Mouse (Mus musculus) liver, embryonic 15.5 days (tissue): Measurements from ENCODE around the gene H2-T3. TPM values are rescaled to one million over a fixed set of nuclear protein-coding genes. Genes with fewer than 3 reads are reported as not detected.
"Not testable (repeated sequence)": the region's sequence is repeated elsewhere in the genome, so short reads cannot be mapped to it uniquely, and the experiment has no call there.

Experiments
- ATAC-seq: fragments of 200-750 bp; cut with Nextera tagmentation; 2 replicates; pipeline ENCODE4 v1.8.0; 2017; ENCODE audit warnings: moderate number of reproducible peaks, mild to moderate bottlenecking, moderate library complexity; ENCODE audit not compliant: insufficient read depth
- H3K27ac ChIP-seq: fragments of 300-500 bp; sonication (generic); replicated peaks from 2 replicates; pipeline ENCODE4 v1.5.1; 2015; ENCODE audit warnings: mild to moderate bottlenecking, inconsistent platforms
- H3K27me3 ChIP-seq: fragments of 300-500 bp; sonication (generic); 2 replicates; pipeline ENCODE4 v1.6.1; 2015; ENCODE audit warnings: mild to moderate bottlenecking, inconsistent platforms
- H3K36me3 ChIP-seq: fragments of 300-500 bp; sonication (generic); replicated peaks from 2 replicates; pipeline ENCODE4 v1.6.1; 2015; ENCODE audit warnings: moderate library complexity, mild to moderate bottlenecking, inconsistent platforms
- H3K4me1 ChIP-seq: fragments of 300-500 bp; sonication (generic); replicated peaks from 2 replicates; pipeline ENCODE4 v1.6.1; 2015; ENCODE audit warnings: inconsistent platforms
- H3K4me2 ChIP-seq: fragments of 300-500 bp; sonication (generic); 2 replicates; pipeline ENCODE4 v1.6.1; 2015; ENCODE audit warnings: moderate library complexity, mild to moderate bottlenecking, inconsistent platforms
- H3K4me3 ChIP-seq: fragments of 300-500 bp; sonication (generic); replicated peaks from 2 replicates; pipeline ENCODE4 v1.5.1; 2015; ENCODE audit warnings: mild to moderate bottlenecking, inconsistent platforms
- H3K9ac ChIP-seq: fragments of 300-500 bp; sonication (generic); 2 replicates; pipeline ENCODE4 v1.6.1; 2015; ENCODE audit warnings: moderate library complexity, mild to moderate bottlenecking, inconsistent platforms
- H3K9me3 ChIP-seq: fragments of 300-500 bp; sonication (generic); replicated peaks from 2 replicates; pipeline ENCODE4 v1.6.1; 2016; ENCODE audit warnings: inconsistent platforms
- WGBS: fragments of 180-500 bp; shearing (Covaris S2); methylation state at CpG from one replicate; pipeline ENCODE4 v1.1.7; 2015; ENCODE audit warnings: mixed read lengths; ENCODE audit not compliant: insufficient replicate concordance; 5-methylcytosine and 5-hydroxymethylcytosine counted together
- polyA plus RNA-seq: library from polyadenylated mRNA; unstranded; fragments of >200 nt; fragmentation: Nextera tagmentation; extraction: Ambion mirVana; gene quantifications from 2 replicates; pipeline ENCODE4 v1.2.1, GENCODE M21; 2015

Gene H2-T3
- polyA plus RNA-seq, 1 experiment from 2014 or later = not detected

GRCm38 (mm10) chr17:36154271-36155149 lies 35.6 kb downstream of the H2-T3 start:
- Histone ChIP-seq H3K4me1 (no peaks in the 10 kb centered on the region), H3K27ac (no peak overlapping the region), H3K9me3 (no peaks in the 10 kb centered on the region), H3K4me3 (no peak overlapping the region), H3K4me2 (no peak overlapping the region), H3K27me3 (peaks cover 74% of the 10 kb centered on the region), H3K36me3 (no peaks in the 10 kb centered on the region), H3K9ac (no peak overlapping the region)
- ATAC-seq = no peak
- 16% methylated on average over 3 of the region's 3 CpGs for WGBS

GRCm38 (mm10) chr17:36151200-36151599 lies 38.9 kb downstream of the H2-T3 start:
- not testable (repeated sequence) for H3K36me3 ChIP-seq, ATAC-seq, H3K4me1 ChIP-seq, H3K4me2 ChIP-seq, H3K4me3 ChIP-seq, H3K9me3 ChIP-seq, H3K27ac ChIP-seq, H3K9ac ChIP-seq
- H3K27me3 ChIP-seq = peaks cover 63% of the 10 kb centered on the region
- 45% methylated on average over 4 of the region's 4 CpGs for WGBS

GRCm38 (mm10) chr17:36148468-36148867 lies 41.6 kb downstream of the H2-T3 start:
- not testable (repeated sequence) for H3K9me3 ChIP-seq, H3K4me3 ChIP-seq, H3K36me3 ChIP-seq, H3K4me2 ChIP-seq, ATAC-seq, H3K9ac ChIP-seq, H3K27ac ChIP-seq, H3K4me1 ChIP-seq
- 63% methylated on average over 5 of the region's 5 CpGs for WGBS
- peaks cover 61% of the 10 kb centered on the region for H3K27me3 ChIP-seq

GRCm38 (mm10) chr17:36146937-36147336 lies 43.1 kb downstream of the H2-T3 start:
- H3K27me3 ChIP-seq = peaks cover 61% of the 10 kb centered on the region
- 44% methylated on average over 1 of the region's 1 CpGs for WGBS
- H3K9ac ChIP-seq, H3K9me3 ChIP-seq, H3K4me3 ChIP-seq, H3K4me2 ChIP-seq, H3K4me1 ChIP-seq, ATAC-seq, H3K27ac ChIP-seq, H3K36me3 ChIP-seq: not testable (repeated sequence)

- WGBS = 2% methylated on average over 13 of the region's 13 CpGs
- not testable (repeated sequence) for H3K27ac ChIP-seq, H3K4me1 ChIP-seq, ATAC-seq, H3K9ac ChIP-seq, H3K36me3 ChIP-seq, H3K9me3 ChIP-seq
- Histone ChIP-seq H3K4me2 (peak overlapping the region; percentile 61), H3K4me3 (peak overlapping the region; percentile 42), H3K27me3 (peaks cover 64% of the 10 kb centered on the region)
Measured at GRCm38 (mm10) chr17:36145861-36146156, 44.3 kb downstream of the H2-T3 start.

- Histone ChIP-seq H3K27ac (no peak overlapping the region), H3K4me1 (peaks cover 10% of the 10 kb centered on the region; the same call in 1 of the 2 replicates), H3K9ac (no peak overlapping the region), H3K9me3 (no peaks in the 10 kb centered on the region), H3K27me3 (peaks cover 67% of the 10 kb centered on the region), H3K36me3 (no peaks in the 10 kb centered on the region), H3K4me3 (peak overlapping the region; percentile 42), H3K4me2 (peak overlapping the region; percentile 61)
- 2% methylated on average over 78 of the region's 78 CpGs for WGBS
- ATAC-seq = no peak
Measured at GRCm38 (mm10) chr17:36145111-36145860, 44.8 kb downstream of the H2-T3 start.

GRCm38 (mm10) chr17:36136299-36136848 lies 53.7 kb downstream of the H2-T3 start:
- H3K9ac ChIP-seq, ATAC-seq: not testable (repeated sequence)
- WGBS = 44% methylated on average over 1 of the region's 1 CpGs

More at GRCm38 (mm10) chr17:36136299-36136848, 53.7 kb downstream of the H2-T3 start:
- H3K4me1 ChIP-seq, H3K4me2 ChIP-seq, H3K9me3 ChIP-seq, H3K27ac ChIP-seq, H3K36me3 ChIP-seq, H3K4me3 ChIP-seq: not testable (repeated sequence)
- peaks cover 22% of the 10 kb centered on the region for H3K27me3 ChIP-seq

Other genes with a start within 250 kb of the H2-T3 start
- gene Abcf1, start 220.5 kb downstream of the H2-T3 start, polyA plus RNA-seq = 37.4 and 47.0 TPM in 2 replicates
- gene Gnl1, start 210.4 kb downstream of the H2-T3 start, polyA plus RNA-seq = 9.3 and 10.8 TPM in 2 replicates
- 5.5 and 6.8 TPM in 2 replicates for gene Prr3, start 210.1 kb downstream of the H2-T3 start, polyA plus RNA-seq
- 8.2 and 9.2 TPM in 2 replicates for gene H2-T24, start 169.7 kb downstream of the H2-T3 start, polyA plus RNA-seq
- gene H2-T23, start 157.4 kb downstream of the H2-T3 start, polyA plus RNA-seq = 52.8 and 65.8 TPM in 2 replicates
- gene H2-T22, start 147.5 kb downstream of the H2-T3 start, polyA plus RNA-seq = 11.9 and 13.2 TPM in 2 replicates
- gene Gm6034, start 147.3 kb downstream of the H2-T3 start, polyA plus RNA-seq = not detected in 2 replicates
- not detected in 2 replicates for gene Gm11127, start 131.9 kb downstream of the H2-T3 start, polyA plus RNA-seq
- gene Gm19684, start 68.6 kb downstream of the H2-T3 start, polyA plus RNA-seq = not detected in 2 replicates
- not detected in 2 replicates for gene Gm7030, start 60.9 kb downstream of the H2-T3 start, polyA plus RNA-seq
- gene Gm8909, start 21.8 kb downstream of the H2-T3 start, polyA plus RNA-seq = not detected in 2 replicates
- gene Rpp21, start 67.8 kb upstream of the H2-T3 start, polyA plus RNA-seq = 58.7 and 64.0 TPM in 2 replicates
- 4.6 and 5.3 TPM in 2 replicates for gene Trim39, start 82.0 kb upstream of the H2-T3 start, polyA plus RNA-seq
- gene H2-M10.2, start 96.2 kb upstream of the H2-T3 start, polyA plus RNA-seq = not detected in 2 replicates
- not detected in 2 replicates for gene H2-M10.1, start 135.9 kb upstream of the H2-T3 start, polyA plus RNA-seq
- not detected in 2 replicates for gene H2-M10.3, start 178.1 kb upstream of the H2-T3 start, polyA plus RNA-seq